22 mouse cellular contexts compared by ENCODE assay signal in genomic region chr12:83958278-83958677, GRCm38 (mm10). TPM values are rescaled to one million over a fixed set of nuclear protein-coding genes. Genes with fewer than 3 reads are reported as not detected.
"Had no signal": no experiment of that assay in that cellular context is flagged by ENCODE, and none has a peak within 500 bp of the region (broad histone marks: within the 10 kb centered on the region; RNA-seq: fewer than 3 reads in every experiment).

No protein-coding gene starts in this region.

- DNase-seq: liver, postnatal 0 days; lung, adult 2 months; lung, postnatal 14 days; lung, postnatal 36 days; right cerebral cortex, postnatal 14 days; thymus, adult 2 months; thymus, postnatal 25 days; thymus, postnatal 4 days had no signal

RNA-seq across cellular contexts. Expression of gene Heatr4, which starts 26.4 kb away (rescaled TPM):
- total RNA-seq: megakaryocyte progenitor cell, adult 5-6 weeks; monocyte, adult 5-6 weeks; neutrophil, adult 5-6 weeks had no signal
- polyA plus RNA-seq: liver, postnatal 0 days; lung, adult 2 months; lung, embryonic 15.5 days; lung, postnatal 0 days; macrophage; midbrain, embryonic 11.5 days; midbrain, embryonic 13.5 days; midbrain, postnatal 0 days; neural tube, embryonic 12.5 days; neural tube, embryonic 14.5 days; spleen, adult 2 months; stomach, postnatal 0 days; thymus, adult 2 months; urinary bladder, adult 2 months had no signal

RNA-seq across cellular contexts. Expression of gene Acot1, which starts 51.0 kb away (rescaled TPM):
- total RNA-seq: monocyte, adult 5-6 weeks had no signal
